Mouse (Mus musculus) heart, adult 2 months (tissue): Measurements from ENCODE around the gene Upk3a. TPM values are rescaled to one million over a fixed set of nuclear protein-coding genes. Genes with fewer than 3 reads are reported as not detected.
A peak's percentile ranks its signal among the peaks of the same experiment; 100 is the strongest.

Experiments used
- DNase-seq, 2 experiments: peaks; one replicate each; pipeline ENCODE4 v3.0.0; 2021
- H3K27ac ChIP-seq: fragments of 200-600 bp; 2 replicates; pipeline ENCODE4 v1.8.1; 2022
- H3K27me3 ChIP-seq: fragments of 200-500 bp; 2 replicates; pipeline ENCODE4 v1.6.1; 2012; ENCODE audit warnings: mild to moderate bottlenecking, low read length, inconsistent platforms, mixed read lengths; ENCODE audit not compliant: control insufficient read depth, insufficient read depth
- H3K36me3 ChIP-seq: fragments of 200-500 bp; 2 replicates; pipeline ENCODE4 v1.6.1; 2012; ENCODE audit warnings: low read length, inconsistent platforms; ENCODE audit not compliant: control insufficient read depth, insufficient read depth
- H3K4me1 ChIP-seq: fragments of 200-500 bp; 2 replicates; pipeline ENCODE4 v1.6.1; 2011; ENCODE audit warnings: low read length; ENCODE audit not compliant: control insufficient read depth, insufficient read depth
- H3K4me3 ChIP-seq: fragments of 200-600 bp; 2 replicates; pipeline ENCODE4 v1.8.1; 2022
- H3K79me2 ChIP-seq: fragments of 200-500 bp; replicated peaks from 2 replicates; pipeline ENCODE4 v1.6.1; 2012; ENCODE audit warnings: mild to moderate bottlenecking, inconsistent platforms, low read length, moderate library complexity, mixed read lengths; ENCODE audit not compliant: control insufficient read depth, insufficient read depth
- H3K9ac ChIP-seq: fragments of 200-500 bp; 2 replicates; pipeline ENCODE4 v1.6.1; 2012; ENCODE audit warnings: low read depth, mild to moderate bottlenecking, control low read depth, inconsistent platforms, low read length, mixed read lengths
- CTCF ChIP-seq: fragments of 200-600 bp; IDR thresholded peaks from 2 replicates; pipeline ENCODE4 v1.8.1; 2022; ENCODE audit warnings: antibody characterized with exemption, mild to moderate bottlenecking, moderate library complexity
- EP300 ChIP-seq: fragments of 200-500 bp; IDR thresholded peaks from 2 replicates; pipeline ENCODE4 v1.6.1; 2011; ENCODE audit warnings: low read depth, low read length, control low read depth; ENCODE audit not compliant: insufficient read depth
- POLR2A ChIP-seq: fragments of 200-500 bp; IDR thresholded peaks from 2 replicates; pipeline ENCODE4 v1.6.1; 2011; ENCODE audit warnings: mild to moderate bottlenecking, low read depth, low read length, control low read depth; ENCODE audit not compliant: insufficient read depth
- WGBS: fragments of 180-500 bp; shearing (Covaris S2); methylation state at CpG from one replicate; pipeline ENCODE4 v1.1.7; 2018; 5-methylcytosine and 5-hydroxymethylcytosine counted together
- intact Hi-C: fragments of 180-260 bp; cut with DNase I; formaldehyde crosslinking; loops from one replicate; pipeline ENCODE4 v1.15.1; 2025
- polyA plus RNA-seq: library from polyadenylated mRNA; depleted of rRNA; stranded (reverse); fragments of >200 nt; gene quantifications from 2 replicates; pipeline ENCODE4 v1.2.3, GENCODE M21; 2012
- total RNA-seq, 2 experiments: library from RNA; stranded (reverse); gene quantifications; 2 replicates each; pipeline ENCODE4 v1.2.3; 2021

Upk3a gene
- total and polyA plus RNA-seq, 3 experiments = 0.39 TPM; not detected in 2

- intact Hi-C loops = loop anchor here (2.0 to 5.0 kb wide), 4 partner anchors 46 to 136 kb away; partner anchors contain the start of gene Nup50
- Histone ChIP-seq H3K4me1 (peaks cover 5% of the 10 kb centered on the region), H3K27me3 (no peaks in the 10 kb centered on the region), H3K36me3 (no peaks in the 10 kb centered on the region), H3K79me2 (peaks cover 4% of the 10 kb centered on the region), H3K27ac (peak within 1 kb of the TSS; percentile 81), H3K9ac (peak within 1 kb of the TSS; percentile 89), H3K4me3 (peak within 1 kb of the TSS; percentile 81)
- peak; percentile 89 to 95 for DNase-seq
- TF ChIP-seq CTCF = peak; percentile 34
- TF ChIP-seq EP300 = 0 out of 2 replicates have a peak, but pooled peaks have one; percentile 35
- peak; percentile 79 for TF ChIP-seq POLR2A
- 1% methylated on average over 57 of the region's 59 CpGs for WGBS
Measured at GRCm38 (mm10) chr15:84987874-84988825, 28.8 kb upstream of the Upk3a start, which contains the start of gene 5031439G07Rik. TSS of gene 5031439G07Rik (minus strand) at chr15:84988551.

DNA sequence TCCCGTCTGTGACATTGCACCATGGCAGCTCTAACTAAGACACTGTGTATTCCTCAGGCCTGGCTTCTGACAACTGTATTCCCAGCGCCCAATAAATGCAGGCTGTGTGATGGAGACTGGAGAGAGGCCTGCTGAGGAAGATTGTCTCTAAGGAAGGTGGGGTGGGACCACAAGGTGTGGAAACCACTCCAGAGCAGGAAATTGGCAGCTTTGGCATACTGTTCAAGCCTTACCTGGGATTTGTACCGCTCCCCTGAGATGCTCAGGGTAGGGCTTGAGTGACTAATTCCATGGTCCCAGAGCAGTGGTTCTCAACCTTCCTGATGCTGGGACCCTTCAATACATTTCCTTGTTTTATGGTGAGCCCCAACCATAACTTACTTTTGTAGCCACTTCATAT is 27.8 kb upstream of the Upk3a start:
- Histone ChIP-seq H3K79me2 (peaks cover 4% of the 10 kb centered on the region), H3K27ac (no peak overlapping the region), H3K4me1 (peaks cover 5% of the 10 kb centered on the region), H3K27me3 (no peaks in the 10 kb centered on the region), H3K9ac (no peak overlapping the region), H3K36me3 (no peaks in the 10 kb centered on the region), H3K4me3 (no peak overlapping the region)
- intact Hi-C loops = loop anchor here (2.0 to 5.0 kb wide), 3 partner anchors 47 to 137 kb away; no protein-coding TSS in a partner anchor
- no peak for DNase-seq
- TF ChIP-seq CTCF (no peak), EP300 (no peak), POLR2A (no peak)
- 78% methylated on average over 3 of the region's 3 CpGs for WGBS

- no peak for DNase-seq
- WGBS = 78% methylated on average over 7 of the region's 7 CpGs
- no peak for TF ChIP-seq POLR2A
- TF ChIP-seq CTCF = no peak
- TF ChIP-seq EP300 = no peak
- intact Hi-C loops = loop anchor here (2.0 to 5.0 kb wide), 3 partner anchors 47 to 137 kb away; no protein-coding TSS in a partner anchor
- no peak overlapping the region for H3K9ac ChIP-seq
- H3K27me3 ChIP-seq = no peaks in the 10 kb centered on the region
- peaks cover 3% of the 10 kb centered on the region for H3K79me2 ChIP-seq
- no peaks in the 10 kb centered on the region for H3K36me3 ChIP-seq
- H3K27ac ChIP-seq = no peak overlapping the region
- no peak overlapping the region for H3K4me3 ChIP-seq
- H3K4me1 ChIP-seq = peaks cover 5% of the 10 kb centered on the region
Measured at GRCm38 (mm10) chr15:84989771-84990170, 27.2 kb upstream of the Upk3a start.

DNA sequence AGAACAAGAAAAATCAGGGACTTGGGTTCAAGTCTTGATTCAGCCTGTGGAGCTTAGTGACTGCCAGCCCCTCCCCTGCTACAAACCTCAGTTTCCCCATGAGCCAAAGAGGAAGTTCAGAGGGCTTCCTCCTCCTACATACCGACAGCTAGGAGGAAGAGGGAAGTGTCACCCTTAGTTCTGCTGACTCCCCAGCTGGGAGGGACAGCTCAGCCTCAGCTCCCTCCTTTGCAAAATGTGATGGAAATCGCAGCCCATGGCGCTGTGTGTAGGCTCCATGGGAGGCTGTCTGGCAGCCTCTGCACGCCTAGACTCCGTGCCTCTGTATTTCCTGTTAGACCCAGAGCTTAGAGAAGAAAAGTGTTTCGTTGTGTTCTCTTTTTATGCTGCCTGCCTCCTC is 22.4 kb upstream of the Upk3a start:
- H3K36me3 ChIP-seq = no peaks in the 10 kb centered on the region
- H3K9ac ChIP-seq = no peak overlapping the region
- intact Hi-C loops = no loop called here
- no peak overlapping the region for H3K27ac ChIP-seq
- no peak overlapping the region for H3K4me3 ChIP-seq
- peak in 1 of 2 experiments; percentile 41 for DNase-seq
- 0 out of 2 replicates have a peak, but pooled peaks have one; percentile 24 for TF ChIP-seq POLR2A
- TF ChIP-seq CTCF = no peak
- H3K79me2 ChIP-seq = no peaks in the 10 kb centered on the region
- H3K4me1 ChIP-seq = no peaks in the 10 kb centered on the region
- WGBS = 15% methylated on average over 6 of the region's 6 CpGs
- no peaks in the 10 kb centered on the region for H3K27me3 ChIP-seq

DNA sequence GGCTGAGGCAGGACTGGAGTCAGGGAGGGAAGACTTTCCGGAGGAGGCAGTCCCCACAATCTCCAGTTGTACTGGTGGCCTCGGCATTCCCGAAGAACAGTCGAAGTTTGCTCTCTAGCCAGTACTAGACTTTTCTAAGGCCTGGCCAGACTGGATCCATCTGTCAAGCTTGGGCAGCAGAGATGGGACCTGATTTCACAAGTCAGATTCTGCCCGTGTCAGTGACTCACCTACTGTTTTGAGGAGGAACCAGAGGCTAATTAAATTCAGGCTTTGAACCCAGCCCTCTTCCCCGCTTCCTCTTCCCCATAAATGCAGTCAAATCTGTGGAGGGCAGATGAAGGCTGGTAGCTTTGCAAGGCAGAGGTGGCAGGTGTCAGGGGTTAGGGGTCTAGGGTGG is 21.9 kb upstream of the Upk3a start:
- no peaks in the 10 kb centered on the region for H3K4me1 ChIP-seq
- H3K4me3 ChIP-seq = no peak overlapping the region
- intact Hi-C loops = no loop called here
- H3K36me3 ChIP-seq = no peaks in the 10 kb centered on the region
- DNase-seq = no peak
- 38% methylated on average over 6 of the region's 6 CpGs for WGBS
- no peaks in the 10 kb centered on the region for H3K79me2 ChIP-seq
- no peak overlapping the region for H3K9ac ChIP-seq
- TF ChIP-seq CTCF (no peak), POLR2A (no peak), EP300 (no peak)
- no peaks in the 10 kb centered on the region for H3K27me3 ChIP-seq
- H3K27ac ChIP-seq = no peak overlapping the region

GRCm38 (mm10) chr15:84995967-84996366 is 21.0 kb upstream of the Upk3a start:
- DNase-seq = peak; percentile 60 to 68
- intact Hi-C loops = loop anchor here (2.0 kb wide), 1 partner anchor 71 kb away; no protein-coding TSS in a partner anchor
- 16% methylated on average over 1 of the region's 1 CpGs for WGBS
- H3K9ac ChIP-seq = no peak overlapping the region
- no peaks in the 10 kb centered on the region for H3K36me3 ChIP-seq
- TF ChIP-seq CTCF (peak; percentile 83), EP300 (no peak), POLR2A (no peak)
- H3K4me1 ChIP-seq = no peaks in the 10 kb centered on the region
- no peak overlapping the region for H3K27ac ChIP-seq
- no peaks in the 10 kb centered on the region for H3K79me2 ChIP-seq
- no peaks in the 10 kb centered on the region for H3K27me3 ChIP-seq
- no peak overlapping the region for H3K4me3 ChIP-seq
